Mouse (Mus musculus) heart, adult 2 months (tissue): ENCODE data around the gene 1810055G02Rik.

Experiments used
- CTCF ChIP-seq: fragments of 200-600 bp; IDR thresholded peaks from 2 replicates; pipeline ENCODE4 v1.8.1; 2022; ENCODE audit warnings: antibody characterized with exemption, mild to moderate bottlenecking, moderate library complexity
- EP300 ChIP-seq: fragments of 200-500 bp; IDR thresholded peaks from 2 replicates; pipeline ENCODE4 v1.6.1; 2011; ENCODE audit warnings: low read depth, low read length, control low read depth; ENCODE audit not compliant: insufficient read depth
- POLR2A ChIP-seq: fragments of 200-500 bp; IDR thresholded peaks from 2 replicates; pipeline ENCODE4 v1.6.1; 2011; ENCODE audit warnings: mild to moderate bottlenecking, low read depth, low read length, control low read depth; ENCODE audit not compliant: insufficient read depth

- TF ChIP-seq CTCF (no peak), EP300 (no peak), POLR2A (no peak)
These were observed 45.1 kb downstream of the 1810055G02Rik start for GRCm38 (mm10) chr19:3753240-3753633.
